Mouse (Mus musculus) lung, postnatal 14 days (tissue): ENCODE data around the gene Map6d1.

Experiments
- DNase-seq: peaks from one replicate; pipeline ENCODE4 v3.0.0; 2021

The Map6d1 gene

DNA sequence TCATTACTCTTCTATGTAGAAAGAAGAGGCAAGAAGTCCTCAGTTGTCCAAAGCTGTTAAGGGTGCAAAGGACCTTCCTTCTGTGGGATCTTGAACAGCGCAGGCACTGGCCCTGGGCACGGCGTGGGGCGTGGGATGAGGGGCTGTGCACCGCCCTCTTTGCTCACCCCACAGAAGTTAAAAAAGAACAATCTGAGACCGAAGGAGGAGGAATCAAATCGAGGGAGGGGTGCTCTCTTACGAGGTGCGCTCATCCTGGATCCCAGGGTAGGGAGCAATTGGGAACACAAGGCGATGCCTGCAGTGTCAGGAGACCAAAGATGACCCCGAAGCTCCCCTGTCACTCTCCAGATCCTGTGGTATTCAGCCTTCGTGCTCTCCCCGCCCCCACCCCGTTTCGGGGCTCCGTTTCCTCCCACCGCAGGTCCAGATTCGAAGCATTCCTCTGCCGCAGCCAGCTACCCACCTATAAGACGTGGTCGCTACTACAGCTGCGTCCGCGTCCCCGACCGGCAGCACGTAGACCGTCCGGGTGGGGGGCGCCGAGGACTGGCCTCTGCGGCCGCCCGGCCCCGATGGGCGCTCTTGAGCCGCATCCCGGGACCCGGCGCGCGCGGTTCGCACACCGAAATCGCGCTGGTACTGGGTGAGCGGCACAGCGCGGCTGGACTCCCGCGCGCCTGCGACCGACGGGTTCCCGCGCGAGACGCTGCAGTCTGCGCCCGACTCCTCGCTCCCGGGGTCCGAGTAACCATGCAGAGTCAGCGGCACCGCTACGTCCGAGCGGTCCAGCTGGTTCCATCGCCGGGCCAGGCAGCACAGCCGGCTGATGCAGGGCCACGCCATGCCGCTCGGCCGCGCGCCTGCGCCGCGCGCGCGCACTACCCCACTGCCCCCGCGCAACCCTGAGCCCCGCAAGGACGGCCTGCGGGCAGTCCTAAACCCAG lies at the start of gene Map6d1:
Gene Map6d1 (minus strand): TSS at position 891 of the 947 bp plus-strand sequence.
- peak; percentile 17 for DNase-seq

GRCm38 (mm10) chr16:20280238-20280637 lies 39.1 kb upstream of the Map6d1 start:
- DNase-seq: no peak

GRCm38 (mm10) chr16:20279395-20279794 lies 38.2 kb upstream of the Map6d1 start:
- DNase-seq: no peak

- DNase-seq: no peak
Observed at GRCm38 (mm10) chr16:20272994-20273393, 31.8 kb upstream of the Map6d1 start.

DNA sequence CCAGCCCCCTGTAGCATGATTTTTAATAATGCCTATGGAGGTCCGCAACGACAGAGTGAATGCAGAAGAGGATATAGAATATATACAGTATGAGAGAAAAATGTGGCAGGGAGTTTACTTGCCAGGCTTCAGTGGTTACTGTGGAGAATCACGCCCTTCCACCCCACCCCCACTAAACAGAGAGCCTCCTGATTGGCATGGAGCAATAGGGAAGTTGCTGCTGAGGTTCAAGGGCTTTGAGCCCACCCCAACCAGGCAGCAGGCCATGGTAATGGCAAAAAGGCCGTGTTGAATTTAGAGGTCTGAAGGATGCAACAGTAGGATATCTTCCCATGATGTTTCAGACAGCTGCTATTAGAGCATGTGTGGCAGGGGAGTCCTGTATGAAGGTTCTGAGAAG lies 30.2 kb upstream of the Map6d1 start:
- no peak for DNase-seq

- DNase-seq: no peak
Observed at GRCm38 (mm10) chr16:20265089-20265488, 23.9 kb upstream of the Map6d1 start.

- no peak for DNase-seq
Observed at GRCm38 (mm10) chr16:20257926-20258325, 16.8 kb upstream of the Map6d1 start.

DNA sequence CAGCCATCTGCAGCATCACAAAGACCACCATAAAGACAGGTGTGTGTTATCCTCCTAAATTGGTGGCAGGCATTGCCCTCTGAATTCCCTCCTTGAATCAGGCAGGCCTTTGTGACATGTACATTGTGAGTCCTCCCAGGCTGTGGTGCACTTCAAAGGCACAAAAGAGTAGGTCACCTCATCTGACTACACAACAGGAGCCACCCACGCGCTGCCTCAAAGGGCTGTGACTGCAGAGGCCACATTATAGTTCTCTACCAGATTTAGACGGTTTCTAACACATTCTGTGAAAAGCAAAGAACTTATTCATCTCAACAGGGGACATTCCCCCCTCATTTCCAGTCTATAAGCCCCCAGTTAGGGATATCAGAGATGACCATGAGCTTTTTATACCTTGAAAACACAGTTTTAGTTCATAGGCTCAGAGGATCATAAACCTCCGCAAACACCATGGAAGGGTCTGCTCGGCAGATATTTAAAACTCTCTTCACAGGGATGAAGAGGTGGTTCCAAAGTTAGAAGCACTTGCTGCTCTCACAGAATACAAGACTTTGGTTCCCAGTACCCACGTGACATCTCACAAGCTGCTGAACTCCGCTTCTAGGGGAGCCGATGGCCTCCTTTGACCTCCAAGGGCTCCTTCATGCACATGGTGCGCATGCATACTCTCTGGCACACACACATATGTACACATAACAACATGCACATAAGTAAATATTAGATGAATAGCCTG lies 7.5 kb upstream of the Map6d1 start:
- no peak for DNase-seq

- no peak for DNase-seq
Observed at GRCm38 (mm10) chr16:20247103-20247502, 5.9 kb upstream of the Map6d1 start.

GRCm38 (mm10) chr16:20238646-20239045 lies 2.5 kb downstream of the Map6d1 start:
- no peak for DNase-seq

DNA sequence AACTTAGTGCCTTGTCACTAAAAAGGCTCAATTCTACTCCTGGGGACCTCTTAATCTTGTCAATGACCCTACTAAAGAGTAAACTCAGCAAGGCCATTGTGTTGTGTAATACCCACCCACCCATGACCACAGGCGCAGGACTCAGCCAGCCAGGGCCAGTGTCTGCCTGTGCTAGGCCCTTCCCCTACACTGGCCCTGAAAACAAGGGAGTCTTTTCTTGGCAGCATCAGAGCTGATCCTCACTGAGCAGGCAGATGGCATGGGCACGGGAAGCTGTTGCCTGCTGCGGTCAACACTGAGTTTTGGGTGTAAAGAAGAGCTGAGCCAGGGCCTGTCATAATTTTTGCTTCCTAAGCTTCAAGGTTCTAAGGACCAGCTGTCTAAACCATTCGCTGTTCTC lies 3.7 kb downstream of the Map6d1 start:
- no peak for DNase-seq

GRCm38 (mm10) chr16:20234406-20234805 lies 6.8 kb downstream of the Map6d1 start:
- no peak for DNase-seq

GRCm38 (mm10) chr16:20228167-20228566 lies 13.0 kb downstream of the Map6d1 start:
- no peak for DNase-seq

GRCm38 (mm10) chr16:20227504-20227903 lies 13.7 kb downstream of the Map6d1 start:
- DNase-seq: no peak

- DNase-seq: no peak
Observed at GRCm38 (mm10) chr16:20226676-20227075, 14.5 kb downstream of the Map6d1 start.

DNA sequence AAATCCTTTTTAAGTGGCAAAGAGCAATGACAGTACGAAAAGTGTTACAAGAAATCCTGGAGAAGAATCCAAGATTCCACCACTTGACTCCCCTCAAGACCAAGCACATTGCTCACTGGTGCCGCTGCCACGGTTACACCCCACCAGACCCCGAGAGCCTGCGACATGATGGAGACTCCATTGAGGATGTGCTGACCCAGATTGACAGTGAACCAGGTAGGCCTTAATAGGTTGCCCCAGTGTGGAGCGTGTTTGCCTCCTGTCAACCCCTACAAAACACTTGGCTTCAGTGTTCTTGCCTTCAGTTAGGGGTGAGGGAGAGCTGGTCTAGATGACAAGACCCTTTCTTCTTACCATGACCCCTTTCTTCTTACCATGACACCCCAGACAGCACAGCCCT lies 18.4 kb downstream of the Map6d1 start:
- no peak for DNase-seq

- DNase-seq: peak; percentile 62
Observed at GRCm38 (mm10) chr16:20213591-20214226, 27.4 kb downstream of the Map6d1 start.

- no peak for DNase-seq
Observed at GRCm38 (mm10) chr16:20199501-20200201, 41.5 kb downstream of the Map6d1 start.

- DNase-seq: no peak
Observed at GRCm38 (mm10) chr16:20196962-20197361, 44.2 kb downstream of the Map6d1 start.

- peak; percentile 19 for DNase-seq
Observed at GRCm38 (mm10) chr16:20195546-20195945, 45.6 kb downstream of the Map6d1 start.

GRCm38 (mm10) chr16:20192043-20192442 lies 49.1 kb downstream of the Map6d1 start:
- no peak for DNase-seq

DNA sequence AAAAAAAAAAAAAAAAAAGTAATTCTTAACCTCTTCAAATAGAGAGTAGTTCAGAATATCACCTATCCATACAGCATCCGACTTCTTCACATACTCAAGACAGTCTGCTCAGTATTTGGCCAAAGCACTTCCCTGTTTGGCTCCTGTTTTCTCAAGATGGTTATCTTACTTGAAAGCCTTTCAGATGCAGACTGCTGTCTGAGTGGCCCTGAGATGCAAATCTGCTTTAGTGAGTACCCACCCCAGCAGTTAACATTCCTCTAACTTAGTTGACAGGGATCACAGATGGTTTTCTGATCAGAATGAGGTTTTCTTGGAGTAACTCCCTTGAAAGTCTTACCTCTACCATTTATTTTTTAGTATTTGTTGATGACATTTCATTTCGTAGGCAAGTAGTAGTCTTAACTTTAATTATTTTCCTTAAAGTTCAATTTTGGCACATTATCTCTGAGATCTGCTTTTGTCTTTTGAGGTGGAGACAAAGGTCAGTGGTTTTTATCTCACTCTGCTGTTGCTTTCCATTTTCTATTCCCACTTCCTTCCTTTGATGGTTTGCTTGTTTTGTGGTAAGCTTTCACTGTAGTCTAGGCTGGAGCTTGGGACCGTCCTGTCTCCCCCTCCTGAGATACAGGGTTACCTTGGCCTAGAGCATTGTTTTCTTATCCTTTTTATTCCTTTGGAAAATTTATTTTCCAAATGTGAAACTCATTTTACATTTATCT lies 49.8 kb downstream of the Map6d1 start:
- no peak for DNase-seq
